Mouse (Mus musculus) left cerebral cortex, postnatal 10 days (tissue): ENCODE data around the gene Ywhaq. TPM values are rescaled to one million over a fixed set of nuclear protein-coding genes. Genes with fewer than 3 reads are reported as not detected.

Experiments
- DNase-seq, 2 experiments: peaks; one replicate each; pipeline ENCODE4 v3.0.0; 2021 to 2022; ENCODE audit warnings: low spot score in 2 of 2, mixed read lengths in 1 of 2; ENCODE audit errors: extremely low spot score in 1 of 2
- intact Hi-C: fragments of 180-260 bp; cut with DNase I; formaldehyde crosslinking; loops from one replicate; pipeline ENCODE4 v1.15.1; 2025
- total RNA-seq, 2 experiments: library from RNA; stranded (reverse); gene quantifications; 2 replicates each; pipeline ENCODE4 v1.2.3; 2021

Ywhaq gene
- total RNA-seq, 2 experiments from 2014 or later = 645 to 677 TPM

DNA sequence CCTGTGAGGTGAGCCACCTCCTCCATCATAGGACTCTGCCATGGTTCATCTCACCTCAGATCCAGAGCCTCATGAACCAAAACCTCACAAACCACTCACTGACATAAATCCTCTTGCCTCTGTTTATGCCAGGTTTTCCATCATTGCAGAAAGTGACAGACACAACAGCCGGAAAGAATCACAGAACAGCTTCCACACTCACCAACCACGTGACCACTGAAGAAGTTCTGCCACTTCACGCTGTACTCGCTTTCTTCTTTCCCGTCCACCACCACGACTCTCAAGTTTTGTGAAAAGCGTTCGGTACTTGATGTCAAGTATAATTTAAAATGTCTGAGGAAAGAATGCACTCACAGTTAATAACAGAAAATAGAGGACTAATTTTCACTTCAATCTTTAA is 63.8 kb downstream of the Ywhaq start:
- no peak for DNase-seq
- intact Hi-C loops = no loop called here

DNA sequence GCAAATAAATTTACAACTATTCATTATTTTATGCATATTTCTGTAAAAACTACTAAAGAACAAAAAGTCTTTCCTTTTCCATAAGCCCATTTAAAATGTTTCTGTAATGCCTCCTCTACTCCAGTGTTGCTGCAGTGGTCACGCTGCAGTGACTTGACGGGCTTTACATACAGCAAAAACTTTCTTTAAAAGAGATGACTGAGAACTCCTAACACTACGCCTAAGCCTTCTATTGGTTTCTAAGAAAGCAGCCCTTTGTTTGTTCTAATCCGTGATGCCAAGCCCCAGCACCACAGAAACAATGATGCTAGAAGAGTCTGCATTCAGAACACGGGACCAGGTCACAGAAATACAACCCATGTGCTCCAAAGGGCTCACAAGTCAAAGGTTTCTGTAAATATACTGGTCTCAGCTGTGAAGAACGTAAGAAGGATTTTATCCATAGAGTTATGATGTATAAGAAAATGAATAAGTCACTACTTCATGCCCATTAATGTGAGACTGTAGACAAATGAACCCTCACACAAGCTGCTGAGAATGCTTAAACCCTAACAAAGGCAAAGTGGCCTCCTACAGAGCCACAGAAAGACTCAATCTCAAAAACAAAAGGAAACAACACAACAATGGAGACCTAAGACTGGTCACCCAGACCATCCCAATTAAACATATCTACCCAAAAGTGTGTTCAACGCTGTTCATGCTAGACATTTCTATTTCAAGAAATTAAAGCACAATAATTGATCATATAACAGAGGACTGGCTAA is 67.1 kb downstream of the Ywhaq start:
- no peak for DNase-seq
- intact Hi-C loops = no loop called here

DNA sequence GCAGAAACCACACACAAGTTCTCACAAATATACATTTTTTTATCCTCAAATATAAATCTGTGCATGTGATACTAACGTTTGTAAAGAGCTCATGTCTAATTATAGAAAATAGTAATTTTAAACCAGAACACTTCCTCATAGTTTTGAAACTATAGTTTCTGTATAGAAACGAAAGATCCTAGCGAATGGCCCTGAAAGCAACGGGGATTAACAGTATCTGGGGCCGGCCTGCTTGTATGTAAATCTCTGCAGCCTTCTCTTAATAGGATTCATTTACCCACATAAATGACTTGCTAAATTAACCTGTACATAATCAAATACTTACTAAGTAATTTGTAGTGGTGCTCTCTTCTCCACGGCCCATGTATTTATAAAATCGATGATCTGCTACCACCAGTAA is 70.5 kb downstream of the Ywhaq start:
- intact Hi-C loops = no loop called here
- DNase-seq = no peak

DNA sequence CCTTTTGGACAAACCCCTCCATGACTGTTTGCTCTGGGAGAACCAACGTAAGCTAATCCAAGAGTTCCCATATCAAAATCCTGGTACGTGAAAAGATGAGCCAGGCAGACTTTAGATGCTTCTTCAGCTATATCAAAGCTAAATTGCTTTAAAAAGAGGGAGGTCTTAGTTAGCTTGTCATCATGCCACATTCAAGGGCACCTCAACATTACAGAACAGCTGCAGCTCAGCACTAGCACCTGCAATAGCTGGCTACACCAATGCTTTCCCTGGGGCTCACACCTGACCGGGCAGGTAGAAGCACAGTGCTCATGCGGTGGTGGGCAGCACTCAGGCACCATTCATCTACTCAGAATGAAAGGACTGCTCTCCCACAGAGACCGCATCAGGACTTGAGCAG is 76.8 kb downstream of the Ywhaq start:
- DNase-seq = no peak
- intact Hi-C loops = no loop called here

Other genes with a start within 250 kb of the Ywhaq start
- 10 to 100 TPM; 48.4 to 49.3 TPM for gene Cpsf3, start 132.2 kb downstream of the Ywhaq start, total RNA-seq
- 10 to 100 TPM; 36.4 to 38.8 TPM for gene Itgb1bp1, start 131.4 kb downstream of the Ywhaq start, total RNA-seq
- gene Iah1, start 101.2 kb downstream of the Ywhaq start, total RNA-seq = 10 to 100 TPM; 20.8 to 23.5 TPM
- 10 to 100 TPM; 17.4 to 20.5 TPM for gene Adam17, start 44.0 kb downstream of the Ywhaq start, total RNA-seq